Mouse (Mus musculus) retina, postnatal 7 days (tissue): Measurements from ENCODE around the gene Dnase1l3.

Experiments
- DNase-seq: peaks from one replicate; pipeline ENCODE4 v3.0.0-alpha.2; 2012; ENCODE audit warnings: low read depth, low spot score

The Dnase1l3 gene

GRCm38 (mm10) chr14:7994271-7994767 is at the start of gene Dnase1l3:
Gene Dnase1l3, minus strand, starts transcription at chr14:7994573.
- DNase-seq: peak; percentile 4

GRCm38 (mm10) chr14:8042577-8042976 is 48.2 kb upstream of the Dnase1l3 start:
- DNase-seq: no peak

- no peak for DNase-seq
Observed at GRCm38 (mm10) chr14:8042120-8042519, 47.7 kb upstream of the Dnase1l3 start.

DNA sequence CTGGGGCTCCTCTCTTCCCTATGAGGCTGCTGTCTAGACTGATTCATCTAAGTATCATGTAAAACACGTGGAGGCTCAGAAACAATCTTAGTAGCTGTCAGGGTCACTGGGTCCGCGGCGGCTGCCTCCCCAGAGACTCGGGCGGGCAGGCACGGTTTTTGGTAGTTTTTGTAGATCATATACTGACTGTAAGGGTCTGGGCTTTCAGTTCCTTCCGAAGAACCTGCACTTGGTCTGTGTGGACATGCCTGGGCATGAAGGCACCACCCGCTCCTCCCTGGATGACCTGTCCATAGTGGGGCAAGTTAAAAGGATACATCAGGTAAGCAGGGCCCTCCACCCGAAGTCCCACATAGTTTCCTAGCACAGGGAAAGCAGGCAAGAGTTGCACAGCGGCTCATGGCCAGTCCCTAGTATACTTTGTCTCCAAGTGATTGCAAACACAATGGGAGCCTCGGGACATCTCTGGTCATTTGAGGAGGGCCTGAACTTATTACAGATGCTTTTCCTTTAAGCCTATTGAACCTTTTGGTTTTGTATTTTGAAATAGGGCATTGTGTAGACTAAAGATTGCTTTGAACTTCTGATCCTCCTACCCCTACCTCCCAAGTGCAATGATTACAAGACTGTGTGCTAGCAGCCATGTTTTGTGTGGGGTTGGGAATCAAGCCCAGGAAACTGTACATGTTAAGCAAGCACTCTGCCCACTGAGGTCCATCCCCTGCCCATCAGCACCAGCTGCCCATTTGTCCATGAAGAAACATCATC is 46.7 kb upstream of the Dnase1l3 start:
- DNase-seq: no peak

GRCm38 (mm10) chr14:8040179-8040578 is 45.8 kb upstream of the Dnase1l3 start:
- DNase-seq: no peak

DNA sequence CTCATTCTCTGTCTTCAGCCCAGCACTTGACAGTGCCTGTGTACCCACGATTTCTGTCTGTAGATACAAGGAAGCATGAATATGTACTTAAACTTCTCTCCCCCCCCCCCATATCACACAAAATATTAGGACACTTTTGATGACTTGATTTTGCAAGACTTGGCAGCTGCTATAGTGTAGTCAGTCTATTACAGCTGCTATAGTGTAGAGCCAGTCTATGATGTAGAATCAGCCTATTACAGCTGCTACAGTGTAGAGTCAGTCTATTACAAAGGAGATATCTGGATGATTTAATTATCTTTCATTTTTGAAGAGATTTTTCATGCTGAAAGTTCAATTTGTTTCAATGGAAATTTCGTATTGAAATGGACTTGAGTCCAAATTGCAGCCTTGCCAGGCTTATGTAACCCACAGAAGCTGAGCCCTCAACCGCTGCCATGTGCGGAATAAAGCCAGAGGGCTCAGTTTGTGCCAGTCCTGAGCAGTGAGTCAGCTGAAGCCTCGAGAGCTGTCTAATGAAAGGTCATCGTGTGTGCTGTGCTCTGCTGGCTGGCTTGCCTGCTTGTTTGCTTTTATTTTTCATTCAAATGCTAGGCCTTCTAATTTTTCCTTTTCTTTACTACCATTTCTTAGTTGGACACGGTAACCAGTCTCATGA is 44.5 kb upstream of the Dnase1l3 start:
- DNase-seq: no peak

DNA sequence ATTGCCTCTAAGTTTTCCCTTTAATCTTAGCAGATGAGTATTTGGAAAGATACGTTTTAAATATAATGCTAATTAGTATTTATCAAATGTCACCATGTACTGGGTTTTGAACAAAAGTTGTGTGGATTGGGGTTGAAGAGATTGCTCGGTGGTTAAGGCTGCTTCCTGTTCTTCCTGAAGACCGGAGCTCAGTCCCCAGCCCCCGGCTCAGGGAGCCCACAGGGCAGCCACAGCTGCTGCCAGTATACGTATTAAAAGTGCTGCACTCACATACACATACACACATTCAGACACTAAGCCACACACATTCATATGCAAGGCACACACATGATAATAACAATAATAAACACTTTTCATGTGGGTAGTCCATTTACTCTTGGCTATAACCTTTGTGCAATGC is 43.8 kb upstream of the Dnase1l3 start:
- DNase-seq: no peak

GRCm38 (mm10) chr14:8036406-8036805 is 42.0 kb upstream of the Dnase1l3 start:
- no peak for DNase-seq

DNA sequence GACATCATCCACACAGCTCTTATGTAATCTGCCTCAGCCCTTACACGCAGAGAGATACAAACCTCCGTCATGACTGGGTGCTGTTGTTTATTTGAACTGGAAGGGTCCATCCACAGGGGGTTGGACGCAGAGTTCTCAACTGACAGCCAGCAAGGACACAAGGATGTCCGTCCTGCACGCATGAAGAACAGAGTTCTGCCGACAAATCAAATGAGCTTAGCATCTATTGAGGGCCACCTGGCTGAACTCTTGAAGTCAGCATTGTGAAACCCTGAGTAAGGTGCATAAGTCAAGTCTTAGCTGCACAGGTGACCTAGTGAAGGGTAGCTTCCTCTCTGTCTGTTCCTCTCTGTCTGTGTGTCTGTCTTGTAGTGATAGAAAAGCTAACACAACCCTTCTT is 41.6 kb upstream of the Dnase1l3 start:
- no peak for DNase-seq

DNA sequence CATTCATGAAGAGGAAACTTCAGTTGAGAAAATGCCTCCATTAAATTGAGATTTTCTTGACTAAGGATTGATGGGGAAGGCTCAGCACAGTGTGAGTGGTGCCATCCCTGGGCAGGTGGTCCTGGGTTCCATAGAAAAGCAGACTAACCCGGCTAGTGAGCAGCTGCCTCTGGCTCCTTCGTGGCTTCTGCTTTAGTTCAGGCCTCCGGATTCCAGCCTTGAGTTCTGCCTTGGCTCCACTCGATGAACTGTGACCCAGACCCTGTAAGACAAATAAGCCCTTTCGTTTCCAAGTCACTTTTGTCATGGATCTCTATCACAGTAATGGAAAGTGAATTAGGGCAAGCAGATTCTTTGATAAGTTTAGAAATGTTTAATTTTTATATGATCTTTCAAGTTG is 40.2 kb upstream of the Dnase1l3 start:
- DNase-seq: no peak

DNA sequence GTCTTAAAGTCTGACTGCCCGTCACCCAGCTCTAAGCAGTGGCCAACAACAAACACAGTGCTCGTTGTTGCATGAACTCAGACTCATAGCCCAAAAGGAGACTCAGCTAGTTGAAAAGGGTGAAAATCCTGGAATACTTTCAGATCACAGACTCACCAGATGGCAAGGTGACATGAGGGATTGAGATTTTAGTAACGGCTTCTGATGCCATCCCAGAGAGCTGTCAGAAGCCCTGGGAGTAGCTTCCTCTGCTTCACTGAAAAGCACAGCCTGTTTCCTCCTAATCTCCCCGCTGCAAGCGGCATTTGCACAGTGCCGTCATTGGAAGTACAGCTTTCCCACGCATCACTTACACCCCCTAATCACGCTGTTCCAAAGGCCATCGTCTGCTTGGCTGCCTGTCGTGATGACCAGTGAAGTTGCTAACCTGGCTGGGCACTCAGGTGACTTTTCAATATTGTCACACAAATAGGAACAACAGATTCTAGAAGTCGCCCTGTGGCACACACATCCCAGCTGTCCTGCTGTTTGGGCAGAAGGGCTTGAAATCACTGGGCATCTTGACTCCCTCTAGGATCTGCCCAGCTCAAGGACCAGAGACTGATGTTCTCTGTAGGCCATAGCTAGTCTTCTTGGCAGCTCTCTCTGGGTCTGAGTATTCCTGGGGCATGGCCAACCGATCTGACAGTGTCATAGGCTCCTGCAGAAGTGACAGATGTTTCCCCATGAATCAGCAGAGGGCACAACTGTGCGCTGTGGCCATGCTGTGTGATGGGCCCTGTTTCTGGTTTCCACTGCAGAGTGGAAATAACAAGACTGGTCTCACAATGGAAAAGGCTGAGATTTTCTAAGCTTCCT is 37.9 kb upstream of the Dnase1l3 start:
- no peak for DNase-seq

GRCm38 (mm10) chr14:8030535-8030934 is 36.2 kb upstream of the Dnase1l3 start:
- no peak for DNase-seq

GRCm38 (mm10) chr14:8029752-8030151 is 35.4 kb upstream of the Dnase1l3 start:
- DNase-seq: no peak

DNA sequence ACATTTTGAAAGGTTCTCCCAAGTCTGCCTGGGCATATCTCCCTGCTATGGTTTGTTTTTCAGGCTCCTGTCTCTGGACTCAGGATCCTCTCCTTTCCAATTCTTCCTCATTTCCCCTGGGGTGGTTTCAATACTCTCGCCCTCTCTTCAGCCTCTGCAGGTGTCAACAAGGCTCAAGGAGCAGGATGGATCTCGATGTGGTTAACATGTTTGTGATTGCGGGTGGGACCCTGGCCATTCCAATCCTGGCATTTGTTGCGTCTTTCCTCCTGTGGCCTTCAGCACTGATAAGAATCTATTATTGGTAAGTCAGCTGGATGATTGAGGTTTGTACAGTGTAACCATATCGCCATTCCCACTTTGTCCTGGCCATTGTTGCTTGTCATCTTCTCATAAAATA is 33.7 kb upstream of the Dnase1l3 start:
- no peak for DNase-seq

DNA sequence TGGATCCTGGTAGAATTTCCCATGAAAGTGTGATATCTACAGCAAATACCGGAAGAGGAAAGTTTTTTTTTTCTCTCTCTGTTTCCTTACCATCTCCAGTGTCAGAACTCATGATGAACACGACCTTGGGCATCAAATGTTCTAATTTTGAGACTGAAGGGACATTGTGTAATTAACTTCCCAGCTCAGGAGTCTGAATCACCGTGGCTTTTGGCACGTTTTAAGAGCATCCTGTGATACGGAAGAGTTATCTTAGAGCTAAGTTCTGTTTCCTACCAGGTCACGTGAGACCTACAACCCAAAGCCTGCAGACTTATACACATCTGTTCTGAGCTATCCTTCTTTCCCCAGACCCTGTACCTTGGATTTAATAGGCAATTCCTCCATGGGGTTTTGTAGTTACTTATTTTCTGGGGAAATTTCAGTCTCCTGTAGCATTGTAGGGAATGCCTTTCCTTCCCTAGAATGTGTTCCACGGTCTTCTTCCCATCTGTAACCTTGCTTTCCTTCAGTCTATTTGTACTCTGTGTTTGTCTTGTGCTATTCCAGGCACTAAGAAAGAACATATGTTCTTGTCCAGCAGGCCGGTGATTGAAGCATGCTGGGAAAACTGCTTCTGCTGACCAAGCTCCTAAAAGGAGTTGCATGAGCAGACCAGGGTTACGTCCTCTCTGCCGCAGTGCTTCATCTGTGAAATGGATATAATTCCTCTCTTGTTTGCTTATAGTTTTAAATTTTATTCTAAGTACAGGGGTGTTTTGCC is 32.6 kb upstream of the Dnase1l3 start:
- DNase-seq: no peak

DNA sequence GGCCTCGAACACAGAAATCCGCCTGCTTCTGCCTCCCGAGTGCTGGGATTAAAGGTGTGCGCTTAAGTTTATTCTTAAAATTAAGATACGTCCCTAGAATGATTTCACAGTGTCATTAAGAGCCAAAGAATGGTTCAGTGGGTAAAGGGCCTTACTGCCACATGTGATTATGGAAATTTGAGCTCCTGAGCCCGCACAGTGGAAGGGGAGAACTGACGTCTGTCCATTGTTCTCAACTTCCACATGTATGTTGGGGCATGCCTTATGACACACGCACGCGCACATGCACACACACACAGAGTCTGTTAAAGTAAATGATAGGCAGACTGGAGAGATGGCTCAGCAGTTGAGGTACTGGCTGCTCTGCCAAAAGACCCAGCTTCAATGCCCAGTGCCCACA is 30.6 kb upstream of the Dnase1l3 start:
- DNase-seq: no peak

DNA sequence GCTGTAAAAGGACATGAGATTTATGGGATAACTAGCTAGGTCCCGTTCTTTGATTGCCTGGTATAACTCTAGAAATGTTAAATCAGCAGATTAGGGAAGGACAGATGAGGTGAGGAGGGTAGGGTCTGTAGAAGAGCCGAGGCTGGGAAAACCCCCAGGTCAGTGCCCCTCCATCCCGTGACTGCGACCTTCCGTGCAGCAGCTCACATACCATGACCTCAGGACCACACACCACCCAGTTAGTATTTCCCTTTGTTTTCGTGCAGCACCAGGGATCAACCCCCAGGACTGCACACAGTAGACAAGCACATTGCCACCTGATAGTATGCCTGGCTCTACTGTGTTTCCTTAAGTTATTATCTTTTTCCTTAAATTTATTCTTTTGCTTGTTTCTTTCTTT is 30.1 kb upstream of the Dnase1l3 start:
- DNase-seq: no peak

GRCm38 (mm10) chr14:8020546-8020945 is 26.2 kb upstream of the Dnase1l3 start:
- DNase-seq: no peak

DNA sequence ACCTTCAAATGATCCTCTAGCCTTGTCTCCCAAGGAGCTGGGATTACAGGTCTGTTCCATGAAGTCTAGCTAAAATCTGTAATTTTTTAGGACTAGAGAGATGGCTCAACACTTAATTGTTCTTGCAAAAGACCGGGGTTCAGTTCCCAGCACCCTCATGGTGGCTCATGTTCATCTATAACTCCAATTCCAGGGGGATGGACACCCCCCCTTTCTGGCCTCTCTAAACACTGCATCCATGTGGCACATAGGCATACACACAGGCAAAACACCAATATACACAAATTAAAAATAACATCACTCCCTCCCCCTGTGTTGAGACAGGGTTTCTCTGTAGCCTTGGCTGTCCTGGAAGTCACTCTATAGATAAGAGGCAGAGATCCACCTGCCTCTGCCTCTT is 25.6 kb upstream of the Dnase1l3 start:
- DNase-seq: no peak

DNA sequence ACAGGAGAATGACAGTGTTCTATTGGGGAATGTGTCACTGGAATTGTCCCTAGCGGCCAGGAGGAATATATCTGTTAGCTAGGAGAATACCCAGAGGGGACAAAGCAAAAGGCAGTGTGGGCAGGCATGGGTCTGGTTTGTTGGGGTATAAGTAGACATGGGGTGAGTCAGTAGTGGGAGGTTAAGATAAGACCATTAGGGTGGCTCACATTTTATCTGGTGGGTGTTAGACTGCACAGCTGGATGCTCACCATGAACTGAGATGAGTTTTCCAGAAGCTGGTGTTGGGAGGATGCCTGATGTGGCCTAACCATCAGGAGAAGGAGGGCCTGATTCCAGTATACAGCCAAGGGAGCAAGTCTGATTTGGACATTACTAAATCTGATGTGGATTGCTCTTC is 22.6 kb upstream of the Dnase1l3 start:
- DNase-seq: no peak

DNA sequence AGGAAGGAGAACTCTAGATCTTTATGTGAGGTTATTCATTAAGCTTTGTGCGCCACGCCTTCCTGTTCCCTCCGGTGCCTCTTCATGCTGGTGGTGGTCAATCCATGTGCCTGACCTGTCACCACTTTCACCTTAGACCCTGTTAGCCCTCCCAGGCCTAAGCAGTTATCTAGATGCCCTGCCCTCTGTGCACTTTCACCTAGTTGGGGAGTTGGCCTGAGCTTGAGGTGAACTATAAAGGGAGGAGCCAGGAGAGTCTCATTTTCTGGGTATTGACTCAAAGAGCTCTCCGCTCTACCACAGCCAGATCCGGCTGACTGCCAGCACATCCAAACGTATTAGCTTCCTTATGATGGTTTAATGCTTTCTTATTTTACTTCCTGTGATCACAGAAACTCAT is 21.9 kb upstream of the Dnase1l3 start:
- DNase-seq: no peak

- no peak for DNase-seq
Observed at GRCm38 (mm10) chr14:8015756-8016155, 21.4 kb upstream of the Dnase1l3 start.
